Mouse (Mus musculus) midbrain, postnatal 0 days (tissue): ENCODE results near the gene Ric8a. TPM values are rescaled to one million over a fixed set of nuclear protein-coding genes. Genes with fewer than 3 reads are reported as not detected.

Experiments used
- ATAC-seq: fragments of 200-750 bp; cut with Nextera tagmentation; 2 replicates; pipeline ENCODE4 v1.8.0; 2017; ENCODE audit warnings: moderate number of reproducible peaks, mild to moderate bottlenecking, moderate TSS enrichment, moderate library complexity; ENCODE audit not compliant: low FRiP score
- DNase-seq: peaks from one replicate; pipeline ENCODE4 v3.0.0-alpha.2; 2015; ENCODE audit warnings: low spot score
- H3K27ac ChIP-seq: fragments of 300-500 bp; sonication (generic); 2 replicates; pipeline ENCODE4 v1.5.1; 2014; ENCODE audit warnings: low read depth, mild to moderate bottlenecking, low read length, mixed read lengths
- H3K27me3 ChIP-seq: fragments of 300-500 bp; sonication (generic); 2 replicates; pipeline ENCODE4 v1.6.1; 2014; ENCODE audit warnings: low read length, control low read depth, mixed read lengths; ENCODE audit not compliant: insufficient read depth
- H3K36me3 ChIP-seq: fragments of 300-500 bp; sonication (generic); 2 replicates; pipeline ENCODE4 v1.6.1; 2014; ENCODE audit warnings: low read length, control low read depth, mixed read lengths; ENCODE audit not compliant: insufficient read depth
- H3K4me1 ChIP-seq: fragments of 300-500 bp; sonication (generic); 2 replicates; pipeline ENCODE4 v1.6.1; 2014; ENCODE audit warnings: mild to moderate bottlenecking, control low read depth, antibody characterized with exemption, low read length, mixed read lengths; ENCODE audit not compliant: insufficient read depth
- H3K4me2 ChIP-seq: fragments of 300-500 bp; sonication (generic); 2 replicates; pipeline ENCODE4 v1.6.1; 2014; ENCODE audit warnings: low read depth, mild to moderate bottlenecking, low read length, mixed read lengths; ENCODE audit not compliant: poor library complexity, severe bottlenecking
- H3K4me3 ChIP-seq: fragments of 300-500 bp; sonication (generic); 2 replicates; pipeline ENCODE4 v1.5.1; 2014; ENCODE audit warnings: low read depth, mild to moderate bottlenecking, low read length, moderate library complexity
- H3K9ac ChIP-seq: fragments of 300-500 bp; sonication (generic); replicated peaks from 2 replicates; pipeline ENCODE4 v1.6.1; 2014; ENCODE audit warnings: mild to moderate bottlenecking, low read length, moderate library complexity, mixed read lengths; ENCODE audit not compliant: poor library complexity, severe bottlenecking
- H3K9me3 ChIP-seq: fragments of 300-500 bp; sonication (generic); 2 replicates; pipeline ENCODE4 v1.6.1; 2016; ENCODE audit warnings: low read length, control low read depth
- CTCF ChIP-seq: IDR thresholded peaks from 2 replicates; pipeline ENCODE4 v1.5.1; 2016; ENCODE audit warnings: antibody characterized with exemption, mild to moderate bottlenecking
- WGBS: fragments of 180-500 bp; shearing (Covaris S2); extraction: QIAGEN DNeasy Blood & Tissue Kit; methylation state at CpG from one replicate; pipeline ENCODE4 v1.1.7; 2014; 5-methylcytosine and 5-hydroxymethylcytosine counted together
- polyA plus RNA-seq: library from polyadenylated mRNA; unstranded; fragments of >200 nt; fragmentation: Nextera tagmentation; extraction: Ambion mirVana; gene quantifications from 2 replicates; pipeline ENCODE4 v1.2.1, GENCODE M21; 2015
- total RNA-seq: library from RNA; depleted of rRNA; stranded (reverse); fragments of >200 nt; gene quantifications from 2 replicates; pipeline ENCODE4 v1.2.3, GENCODE M21; 2014

Gene Ric8a
- total and polyA plus RNA-seq, 2 experiments from 2014 or later = 81.2 to 91.8 TPM

GRCm38 (mm10) chr7:140877364-140877763 is 20.6 kb downstream of the Ric8a start:
- no peak for TF ChIP-seq CTCF
- H3K27me3 ChIP-seq = no peaks in the 10 kb centered on the region
- peaks cover 30% of the 10 kb centered on the region for H3K36me3 ChIP-seq
- DNase-seq (no peak), ATAC-seq (no peak)
- no peak overlapping the region for H3K4me2 ChIP-seq
- H3K27ac ChIP-seq = no peak overlapping the region
- no peak overlapping the region for H3K9ac ChIP-seq
- H3K4me1 ChIP-seq = no peaks in the 10 kb centered on the region
- H3K4me3 ChIP-seq = no peak overlapping the region
- WGBS = 92% methylated on average over 6 of the region's 6 CpGs
- no peaks in the 10 kb centered on the region for H3K9me3 ChIP-seq

DNA sequence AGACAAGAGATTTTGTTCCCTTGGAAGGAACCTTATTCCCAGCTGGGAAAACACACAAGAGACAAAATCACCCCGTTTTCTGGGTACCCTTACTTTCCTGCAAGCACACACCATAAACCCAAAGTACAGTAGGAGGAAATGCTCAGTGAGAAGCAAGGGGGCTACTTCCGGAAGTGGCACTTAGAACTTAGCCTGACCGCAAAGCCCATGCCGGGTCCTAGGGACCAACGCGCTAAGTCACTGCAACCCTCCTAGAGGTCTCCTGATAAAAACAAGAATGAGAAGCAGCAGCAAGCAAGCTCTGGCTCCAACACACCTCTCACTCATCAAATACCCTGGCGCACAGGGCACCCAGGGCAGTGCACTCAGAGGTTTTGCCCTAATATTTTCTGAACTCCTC is 22.6 kb downstream of the Ric8a start:
- WGBS = 91% methylated on average over 7 of the region's 7 CpGs
- DNase-seq = no peak
- Histone ChIP-seq H3K4me2 (no peak overlapping the region), H3K4me1 (0 out of 2 replicates have a peak, but pooled peaks cover 4% of the 10 kb centered on the region), H3K27ac (no peak overlapping the region), H3K9ac (no peak overlapping the region), H3K9me3 (no peaks in the 10 kb centered on the region), H3K27me3 (no peaks in the 10 kb centered on the region), H3K36me3 (peaks cover 23% of the 10 kb centered on the region), H3K4me3 (no peak overlapping the region)
- no peak for TF ChIP-seq CTCF
- ATAC-seq = no peak

GRCm38 (mm10) chr7:140880419-140880818 is 23.7 kb downstream of the Ric8a start:
- Histone ChIP-seq H3K4me2 (no peak overlapping the region), H3K4me1 (0 out of 2 replicates have a peak, but pooled peaks cover 4% of the 10 kb centered on the region), H3K4me3 (no peak overlapping the region)

DNA sequence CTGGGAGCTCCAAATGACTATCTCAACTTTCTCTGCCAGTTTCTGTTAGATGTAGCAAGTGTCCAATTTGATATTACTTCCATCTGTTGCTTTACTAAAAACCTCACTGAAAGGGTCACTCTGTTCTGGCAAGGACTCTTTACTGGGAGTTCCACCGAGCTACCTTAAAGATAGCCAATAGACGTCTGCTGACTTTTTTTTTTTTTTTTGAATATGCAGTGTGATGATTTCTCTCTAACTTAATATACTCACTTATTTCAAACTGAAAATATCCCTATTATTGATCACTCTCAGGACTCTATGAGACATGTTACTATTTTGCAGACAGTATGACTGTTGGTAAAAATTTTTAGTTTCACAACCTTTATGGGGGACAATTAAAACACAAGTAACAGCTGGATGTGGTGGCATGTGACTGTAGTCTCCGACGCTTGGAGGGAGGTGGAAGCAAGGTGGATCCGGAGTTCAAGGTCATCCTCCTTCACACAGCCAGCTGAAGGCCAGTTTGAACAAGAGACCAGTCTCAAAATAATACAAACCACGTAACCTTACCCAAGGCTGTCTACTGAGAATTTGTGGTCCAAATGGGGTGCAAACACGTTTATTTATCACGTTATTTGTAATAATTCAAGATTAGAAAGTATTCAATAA is 24.2 kb downstream of the Ric8a start:
- WGBS = 22% methylated on average over 8 of the region's 8 CpGs
- no peak for TF ChIP-seq CTCF
- DNase-seq (no peak), ATAC-seq (no peak)
- H3K4me3 ChIP-seq = peak overlapping the region; percentile 81
- H3K36me3 ChIP-seq = 0 out of 2 replicates have a peak, but pooled peaks cover 13% of the 10 kb centered on the region
- no peaks in the 10 kb centered on the region for H3K27me3 ChIP-seq
- no peaks in the 10 kb centered on the region for H3K9me3 ChIP-seq
- H3K4me1 ChIP-seq = 0 out of 2 replicates have a peak, but pooled peaks cover 4% of the 10 kb centered on the region
- peak overlapping the region; percentile 94 for H3K9ac ChIP-seq
- peak overlapping the region; percentile 89; the same call in 1 of the 2 replicates for H3K27ac ChIP-seq
- H3K4me2 ChIP-seq = peak overlapping the region; percentile 74

More at GRCm38 (mm10) chr7:140880419-140880818, 23.7 kb downstream of the Ric8a start:
- DNase-seq = no peak
- no peak for TF ChIP-seq CTCF
- WGBS = 83% methylated on average over 3 of the region's 3 CpGs
- Histone ChIP-seq H3K9ac (no peak overlapping the region), H3K9me3 (no peaks in the 10 kb centered on the region), H3K27ac (no peak overlapping the region), H3K36me3 (peaks cover 15% of the 10 kb centered on the region), H3K27me3 (no peaks in the 10 kb centered on the region)
- ATAC-seq = no peak

- Histone ChIP-seq H3K27me3 (no peaks in the 10 kb centered on the region), H3K27ac (peak within 1 kb of the TSS; percentile 89), H3K36me3 (peaks cover 13% of the 10 kb centered on the region), H3K9ac (peak within 1 kb of the TSS; percentile 94), H3K4me2 (peak within 1 kb of the TSS; percentile 74), H3K4me1 (0 out of 2 replicates have a peak, but pooled peaks cover 4% of the 10 kb centered on the region), H3K4me3 (peak within 1 kb of the TSS; percentile 81), H3K9me3 (no peaks in the 10 kb centered on the region)
- ATAC-seq = peak; percentile 96
- DNase-seq = peak; percentile 97
- TF ChIP-seq CTCF = peak; percentile 8; the same call in 1 of the 2 replicates
- WGBS = under 1% methylated on average over 55 of the region's 59 CpGs
Measured at GRCm38 (mm10) chr7:140881696-140882468, 25.1 kb downstream of the Ric8a start, which contains the start of the genes Psmd13 and Sirt3. Psmd13 (plus strand) TSS chr7:140881968. Sirt3 (minus strand) TSS chr7:140882309.
